Mouse (Mus musculus) kidney, postnatal 0 days (tissue): Measurements from ENCODE around the gene Slc8b1. TPM values are rescaled to one million over a fixed set of nuclear protein-coding genes. Genes with fewer than 3 reads are reported as not detected.

Experiments used
- ATAC-seq: fragments of 200-750 bp; cut with Nextera tagmentation; replicated peaks from 2 replicates; pipeline ENCODE4 v1.8.0; 2017; ENCODE audit warnings: low read depth, moderate number of reproducible peaks, moderate TSS enrichment, moderate library complexity; ENCODE audit not compliant: low FRiP score
- DNase-seq: peaks from one replicate; pipeline ENCODE4 v3.0.0-alpha.2; 2016; ENCODE audit warnings: low spot score
- H3K27ac ChIP-seq: fragments of 300-500 bp; sonication (generic); 2 replicates; pipeline ENCODE4 v1.5.1; 2014; ENCODE audit warnings: mild to moderate bottlenecking
- H3K27me3 ChIP-seq: fragments of 300-500 bp; sonication (generic); 2 replicates; pipeline ENCODE4 v1.6.1; 2014; ENCODE audit warnings: low read length, mixed read lengths; ENCODE audit not compliant: insufficient read depth
- H3K36me3 ChIP-seq: fragments of 300-500 bp; sonication (generic); 2 replicates; pipeline ENCODE4 v1.6.1; 2014; ENCODE audit warnings: low read length, mixed read lengths; ENCODE audit not compliant: insufficient read depth
- H3K4me1 ChIP-seq: fragments of 300-500 bp; sonication (generic); replicated peaks from 2 replicates; pipeline ENCODE4 v1.6.1; 2014; ENCODE audit warnings: antibody characterized with exemption, low read length, mixed read lengths; ENCODE audit not compliant: insufficient read depth
- H3K4me2 ChIP-seq: fragments of 300-500 bp; sonication (generic); 2 replicates; pipeline ENCODE4 v1.6.1; 2014; ENCODE audit warnings: mild to moderate bottlenecking, low read length, moderate library complexity, mixed read lengths
- H3K4me3 ChIP-seq: fragments of 300-500 bp; sonication (generic); replicated peaks from 2 replicates; pipeline ENCODE4 v1.5.1; 2014; ENCODE audit warnings: low read depth, low read length
- H3K9ac ChIP-seq: fragments of 300-500 bp; sonication (generic); 2 replicates; pipeline ENCODE4 v1.6.1; 2014; ENCODE audit warnings: low read depth, low read length
- H3K9me3 ChIP-seq: fragments of 300-500 bp; sonication (generic); replicated peaks from 2 replicates; pipeline ENCODE4 v1.6.1; 2016; ENCODE audit warnings: low read length, inconsistent platforms, mixed read lengths
- CTCF ChIP-seq: IDR thresholded peaks from 2 replicates; pipeline ENCODE4 v1.5.1; 2016; ENCODE audit warnings: antibody characterized with exemption, low read depth, mild to moderate bottlenecking, moderate library complexity
- WGBS: fragments of 180-500 bp; shearing (Covaris S2); extraction: QIAGEN DNeasy Blood & Tissue Kit; methylation state at CpG from one replicate; pipeline ENCODE4 v1.1.7; 2014; 5-methylcytosine and 5-hydroxymethylcytosine counted together
- polyA plus RNA-seq: library from polyadenylated mRNA; unstranded; fragments of >200 nt; fragmentation: Nextera tagmentation; extraction: Ambion mirVana; gene quantifications from 2 replicates; pipeline ENCODE4 v1.2.1, GENCODE M21; 2015

The Slc8b1 gene
- polyA plus RNA-seq, 1 experiment from 2014 or later = 9.5 TPM

DNA sequence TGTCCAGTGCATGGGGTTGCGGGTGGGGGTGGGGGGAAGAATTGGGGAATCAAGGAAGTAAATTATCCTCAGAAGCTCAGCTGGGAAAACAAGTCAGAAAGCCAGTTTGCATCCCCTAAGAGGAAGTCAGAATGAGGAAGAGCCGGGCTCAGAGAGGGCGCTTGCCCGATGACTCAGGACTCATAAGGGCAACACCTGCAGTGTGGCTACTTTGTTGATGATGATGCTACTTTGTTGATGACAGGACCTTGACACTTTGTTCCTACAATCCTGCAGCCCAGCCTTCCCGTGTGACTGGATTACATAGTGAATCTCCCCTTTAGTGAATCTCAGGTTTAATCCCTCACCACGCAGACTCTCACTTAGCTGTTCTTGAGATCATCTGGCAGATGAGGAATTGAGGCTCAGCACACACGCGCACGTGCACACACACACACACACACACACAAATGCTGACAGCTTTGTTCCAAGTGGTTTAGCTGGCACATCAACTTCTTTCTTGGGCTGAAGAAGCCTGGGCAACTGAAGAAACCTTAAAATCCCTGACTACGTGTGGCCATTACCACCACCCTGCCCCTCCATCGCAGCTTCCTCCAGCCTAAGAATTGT, 59.4 kb downstream of the Slc8b1 start:
- TF ChIP-seq CTCF = no peak
- peak overlapping the region; percentile 2; the same call in 1 of the 2 replicates for H3K4me2 ChIP-seq

DNA sequence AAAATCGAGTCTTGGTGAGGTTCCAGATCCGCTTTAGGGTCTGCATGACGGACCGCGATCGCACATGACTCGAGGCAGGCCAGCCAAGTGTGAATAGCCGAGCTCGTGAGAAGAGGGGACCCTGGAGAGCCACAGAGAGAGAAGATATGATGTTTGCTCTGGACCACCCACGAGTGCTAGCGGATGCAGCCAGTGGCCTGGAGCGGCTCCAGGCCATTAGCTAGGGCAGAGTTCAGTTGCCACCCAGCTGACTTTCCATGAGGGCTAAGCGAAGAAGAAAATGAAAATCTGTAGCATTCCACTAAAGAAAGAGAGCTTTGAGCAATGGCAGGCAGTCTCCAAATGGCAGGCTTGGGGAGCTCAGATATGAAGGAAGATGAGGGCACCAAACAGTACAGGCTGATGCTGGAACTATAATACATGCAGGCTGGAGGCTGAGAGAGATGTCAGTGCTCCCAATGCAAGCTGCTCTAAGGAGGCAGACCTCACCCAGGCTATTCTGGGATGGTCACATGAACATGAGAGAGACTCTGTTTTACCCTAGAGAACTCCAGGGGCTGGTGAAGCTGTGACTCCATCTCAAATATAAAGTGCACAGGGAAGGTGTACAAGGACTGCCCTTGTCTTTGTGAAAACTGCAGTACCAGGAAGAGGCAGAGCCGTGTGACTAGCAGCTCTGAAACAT, 60.2 kb downstream of the Slc8b1 start:
- peak; percentile 56 for ATAC-seq
- Histone ChIP-seq H3K27me3 (no peaks in the 10 kb centered on the region), H3K9ac (no peak overlapping the region), H3K9me3 (no peaks in the 10 kb centered on the region), H3K4me1 (peaks cover 47% of the 10 kb centered on the region), H3K27ac (peak overlapping the region; percentile 65), H3K36me3 (0 out of 2 replicates have a peak, but pooled peaks cover 7% of the 10 kb centered on the region), H3K4me3 (no peak overlapping the region), H3K4me2 (peak overlapping the region; percentile 2; the same call in 1 of the 2 replicates)
- 31% methylated on average over 14 of the region's 14 CpGs for WGBS
- TF ChIP-seq CTCF = no peak
- DNase-seq = peak; percentile 74

More for the DNA sequence above, 59.4 kb downstream of the Slc8b1 start:
- H3K36me3 ChIP-seq = 0 out of 2 replicates have a peak, but pooled peaks cover 7% of the 10 kb centered on the region
- ATAC-seq (no peak), DNase-seq (no peak)
- WGBS = 64% methylated on average over 11 of the region's 11 CpGs
- H3K9ac ChIP-seq = no peak overlapping the region
- H3K27ac ChIP-seq = peak overlapping the region; percentile 65; the same call in 1 of the 2 replicates
- H3K4me1 ChIP-seq = peaks cover 55% of the 10 kb centered on the region
- no peaks in the 10 kb centered on the region for H3K9me3 ChIP-seq
- H3K27me3 ChIP-seq = no peaks in the 10 kb centered on the region
- H3K4me3 ChIP-seq = no peak overlapping the region

DNA sequence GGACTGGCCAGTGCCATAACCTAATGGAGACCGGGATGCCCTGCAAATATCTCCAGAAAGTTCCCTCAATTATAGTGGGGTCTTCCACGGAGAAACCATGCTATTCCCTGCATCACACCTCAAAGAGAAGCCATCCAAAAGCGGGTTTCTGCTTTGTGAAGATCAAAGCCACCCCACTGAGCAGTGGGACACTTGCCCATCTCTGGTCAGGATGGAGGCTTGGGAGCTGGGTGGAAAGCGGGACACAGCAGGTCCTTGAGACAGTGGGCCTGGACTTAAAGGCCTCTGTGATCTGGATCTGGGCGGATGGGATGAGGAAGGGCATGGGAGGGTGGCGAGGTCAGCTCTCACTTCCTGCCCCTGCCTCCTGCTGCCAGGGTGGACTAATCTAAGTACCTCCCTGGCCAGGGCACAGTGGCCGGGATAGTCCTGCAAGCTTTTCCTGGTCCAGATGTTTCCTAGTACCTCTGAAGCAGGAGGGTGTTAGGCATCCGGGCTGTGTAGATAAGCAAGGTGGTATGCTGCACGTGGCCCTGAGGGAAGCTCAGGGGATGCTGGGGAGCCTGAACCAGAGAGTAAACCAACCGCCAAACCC, 63.6 kb downstream of the Slc8b1 start:
- 72% methylated on average over 10 of the region's 10 CpGs for WGBS
- ATAC-seq (no peak), DNase-seq (no peak)
- Histone ChIP-seq H3K9me3 (no peaks in the 10 kb centered on the region), H3K4me3 (no peak overlapping the region), H3K36me3 (0 out of 2 replicates have a peak, but pooled peaks cover 5% of the 10 kb centered on the region), H3K4me1 (peaks cover 43% of the 10 kb centered on the region), H3K4me2 (no peak overlapping the region), H3K27me3 (no peaks in the 10 kb centered on the region), H3K9ac (no peak overlapping the region), H3K27ac (no peak overlapping the region)
- no peak for TF ChIP-seq CTCF

DNA sequence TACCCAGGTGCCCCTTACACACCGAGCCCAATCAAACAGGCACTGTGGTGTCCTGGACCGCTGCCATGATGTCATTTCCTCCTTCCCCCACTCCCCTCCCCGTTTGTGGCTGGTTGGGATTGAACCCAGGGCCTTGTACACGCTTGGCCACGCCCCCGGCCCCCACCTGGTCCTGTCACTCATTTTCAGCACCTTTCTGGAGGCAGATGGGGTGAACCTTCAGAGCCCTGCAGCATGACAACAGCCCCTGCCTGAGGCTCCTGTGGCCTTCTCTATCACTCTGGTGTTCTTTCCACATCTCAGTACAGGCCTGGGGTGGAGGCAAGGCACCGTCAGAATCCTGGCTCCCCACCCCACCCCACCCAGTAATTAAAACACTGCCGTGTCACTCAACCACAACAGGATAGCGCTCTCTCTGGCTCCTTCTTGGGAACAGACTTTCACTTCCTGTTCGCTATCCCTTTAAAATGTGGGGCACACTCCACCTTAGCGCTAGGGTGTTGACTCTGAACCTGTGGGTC, 65.9 kb downstream of the Slc8b1 start:
- WGBS = 64% methylated on average over 11 of the region's 11 CpGs
- no peak for TF ChIP-seq CTCF
- ATAC-seq = no peak
- no peak overlapping the region for H3K27ac ChIP-seq
- H3K9ac ChIP-seq = no peak overlapping the region
- H3K9me3 ChIP-seq = no peaks in the 10 kb centered on the region
- H3K36me3 ChIP-seq = 0 out of 2 replicates have a peak, but pooled peaks cover 5% of the 10 kb centered on the region
- H3K27me3 ChIP-seq = no peaks in the 10 kb centered on the region
- no peak overlapping the region for H3K4me3 ChIP-seq
- no peak for DNase-seq
- H3K4me1 ChIP-seq = peaks cover 36% of the 10 kb centered on the region
- H3K4me2 ChIP-seq = no peak overlapping the region

DNA sequence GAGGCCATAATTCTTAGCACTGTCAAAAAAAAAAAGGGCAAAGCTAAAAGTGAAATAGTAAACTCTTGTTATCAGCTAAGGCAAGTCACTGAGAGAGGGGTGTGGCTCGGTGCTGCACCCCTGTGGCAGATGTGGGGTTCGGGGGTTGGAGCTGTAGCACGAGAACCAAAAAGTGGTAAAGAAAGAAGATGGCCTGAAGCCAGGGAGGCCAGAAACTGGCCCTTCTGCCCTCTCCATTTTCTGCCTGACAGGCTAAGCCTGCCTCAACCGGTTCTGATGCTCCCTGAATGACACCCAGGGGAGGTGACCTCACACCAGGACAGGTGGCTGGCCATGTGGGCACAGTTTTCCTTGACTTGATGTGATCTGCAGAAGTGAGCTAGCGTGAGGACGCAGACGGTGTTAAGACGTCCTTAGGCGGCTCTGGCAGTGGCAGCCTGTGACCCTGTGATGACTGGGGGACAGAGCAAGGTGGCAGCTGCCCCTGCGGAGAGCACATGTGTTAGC, 67.0 kb downstream of the Slc8b1 start:
- peak overlapping the region; percentile 95 for H3K27ac ChIP-seq
- H3K9ac ChIP-seq = no peak overlapping the region
- H3K27me3 ChIP-seq = no peaks in the 10 kb centered on the region
- no peak overlapping the region for H3K4me3 ChIP-seq
- H3K4me1 ChIP-seq = peaks cover 34% of the 10 kb centered on the region
- no peak overlapping the region for H3K4me2 ChIP-seq
- no peaks in the 10 kb centered on the region for H3K9me3 ChIP-seq
- peaks cover 5% of the 10 kb centered on the region; the same call in 1 of the 2 replicates for H3K36me3 ChIP-seq
- 31% methylated on average over 10 of the region's 10 CpGs for WGBS
- no peak for DNase-seq
- peak; percentile 50 for TF ChIP-seq CTCF
- no peak for ATAC-seq

- H3K9me3 ChIP-seq = no peaks in the 10 kb centered on the region
- no peaks in the 10 kb centered on the region for H3K27me3 ChIP-seq
- DNase-seq = peak; percentile 95
- peaks cover 34% of the 10 kb centered on the region for H3K4me1 ChIP-seq
- ATAC-seq = peak; percentile 42
- TF ChIP-seq CTCF = no peak
- peak overlapping the region; percentile 38 for H3K4me2 ChIP-seq
- peak overlapping the region; percentile 95 for H3K27ac ChIP-seq
- no peak overlapping the region for H3K9ac ChIP-seq
- WGBS = 10% methylated on average over 12 of the region's 12 CpGs
- no peak overlapping the region for H3K4me3 ChIP-seq
- H3K36me3 ChIP-seq = peaks cover 8% of the 10 kb centered on the region; the same call in 1 of the 2 replicates
Observed at GRCm38 (mm10) chr5:120578504-120579081, 67.6 kb downstream of the Slc8b1 start.
